Mouse (Mus musculus) adrenal gland (tissue): ENCODE data around the gene Fbxl3.

ENCODE experiments used
- intact Hi-C: fragments of 180-260 bp; cut with DNase I; formaldehyde crosslinking; loops from one replicate; pipeline ENCODE4 v1.15.1; 2025

The Fbxl3 gene

GRCm38 (mm10) chr14:103048292-103049086 is 50.9 kb downstream of the Fbxl3 start:
- intact Hi-C loops = no loop called here

- intact Hi-C loops = no loop called here
Measured at GRCm38 (mm10) chr14:103046677-103047076, 52.7 kb downstream of the Fbxl3 start, which contains the start of gene Acod1. Acod1 (plus strand) TSS chr14:103046977.

DNA sequence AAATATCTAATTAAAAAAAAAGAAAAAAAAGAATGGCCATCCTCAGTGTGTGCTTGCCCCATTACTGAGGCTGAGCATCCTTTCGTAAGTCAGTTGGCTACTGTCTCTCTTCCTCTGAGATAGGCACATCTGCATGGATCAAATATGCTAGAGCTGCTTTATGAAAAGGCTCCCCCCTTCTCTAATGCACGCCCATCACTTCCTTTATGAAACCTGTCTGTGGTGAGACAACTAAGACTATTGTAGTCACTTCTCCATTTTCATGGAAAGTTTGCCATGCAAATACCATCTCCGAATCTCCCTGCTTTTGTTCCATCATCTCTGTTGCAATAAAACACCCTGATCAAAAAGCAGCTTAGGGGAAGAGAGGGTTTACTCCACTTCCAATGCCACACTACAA is 62.4 kb downstream of the Fbxl3 start:
- intact Hi-C loops = no loop called here

GRCm38 (mm10) chr14:103034076-103034475 is 65.3 kb downstream of the Fbxl3 start:
- intact Hi-C loops = no loop called here

- intact Hi-C loops = no loop called here
Measured at GRCm38 (mm10) chr14:103033271-103033823, 66.0 kb downstream of the Fbxl3 start.
